23 mouse cellular contexts compared by ENCODE assay signal in the genomic region with DNA sequence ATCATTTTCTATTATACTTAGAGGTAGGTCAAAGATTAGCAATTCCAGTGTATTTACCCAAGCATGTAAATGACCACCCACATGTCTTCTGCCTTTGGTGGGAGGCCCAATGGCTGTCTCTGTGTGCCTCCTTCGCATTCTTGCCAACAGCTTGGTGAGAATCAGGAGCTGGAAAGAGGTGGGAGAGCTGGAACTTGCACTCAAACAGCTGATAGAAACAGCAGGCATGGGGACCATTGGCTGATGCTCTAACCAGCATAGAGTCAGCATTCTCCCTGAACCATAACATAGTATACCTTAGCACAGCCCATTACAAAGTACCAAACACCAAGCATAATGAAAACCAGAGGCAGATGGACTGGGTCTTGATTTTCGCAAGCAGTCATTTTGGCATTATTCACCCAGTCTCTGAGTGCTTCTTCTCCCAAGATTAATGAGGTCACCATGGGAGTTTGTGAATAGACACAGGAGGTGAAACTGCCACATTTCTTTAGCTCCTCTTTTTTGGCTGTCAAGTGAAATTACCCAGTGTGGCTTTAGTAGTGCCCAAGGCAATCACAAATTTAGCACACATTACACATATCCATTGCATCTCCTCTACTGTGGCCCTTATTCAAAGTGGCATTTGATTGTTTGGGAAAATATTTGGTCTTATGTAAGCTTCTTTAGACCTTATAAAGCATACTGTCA.
DNase-seq lines count a peak whose midpoint lies in the region; ATAC-seq lines count a peak whose summit lies in the region.
"Had no signal": no experiment of that assay in that cellular context is flagged by ENCODE, and none has a peak within 500 bp of the region (broad histone marks: within the 10 kb centered on the region; RNA-seq: fewer than 3 reads in every experiment).

No protein-coding gene starts in this region.

- H3K4me3 ChIP-seq in hindbrain, embryonic 16.5 days (ENCODE audit: low read length) = no peak overlapping the region
- no peak overlapping the region for H3K4me3 ChIP-seq in hindbrain, embryonic 13.5 days
- H3K4me3 ChIP-seq in neural tube, embryonic 12.5 days = no peak overlapping the region
- no peak overlapping the region for H3K4me3 ChIP-seq in neural tube, embryonic 15.5 days (replicated peaks)
- no peak overlapping the region for H3K4me3 ChIP-seq in heart, embryonic 10.5 days
- H3K4me3 ChIP-seq: embryonic facial prominence, embryonic 15.5 days; limb, embryonic 15.5 days; liver, embryonic 15.5 days; neural tube, embryonic 13.5 days had no signal

- no peaks in the 10 kb centered on the region for H3K36me3 ChIP-seq in hindbrain, embryonic 16.5 days (ENCODE audit: control insufficient read depth, insufficient read depth, low read length)
- no peaks in the 10 kb centered on the region for H3K36me3 ChIP-seq in hindbrain, embryonic 13.5 days
- H3K36me3 ChIP-seq in neural tube, embryonic 12.5 days = no peaks in the 10 kb centered on the region
- no peaks in the 10 kb centered on the region for H3K36me3 ChIP-seq in neural tube, embryonic 15.5 days
- no peaks in the 10 kb centered on the region for H3K36me3 ChIP-seq in heart, embryonic 10.5 days
- H3K36me3 ChIP-seq: embryonic facial prominence, embryonic 15.5 days; limb, embryonic 15.5 days; liver, embryonic 15.5 days; neural tube, embryonic 13.5 days had no signal

- H3K9me3 ChIP-seq in hindbrain, embryonic 16.5 days (ENCODE audit: control insufficient read depth, low read length) = no peaks in the 10 kb centered on the region
- no peaks in the 10 kb centered on the region for H3K9me3 ChIP-seq in hindbrain, embryonic 13.5 days
- H3K9me3 ChIP-seq in neural tube, embryonic 12.5 days = no peaks in the 10 kb centered on the region
- no peaks in the 10 kb centered on the region for H3K9me3 ChIP-seq in neural tube, embryonic 15.5 days (replicated peaks)
- H3K9me3 ChIP-seq in heart, embryonic 10.5 days = no peaks in the 10 kb centered on the region
- H3K9me3 ChIP-seq: embryonic facial prominence, embryonic 15.5 days; limb, embryonic 15.5 days; liver, embryonic 15.5 days; neural tube, embryonic 13.5 days had no signal

- DNase-seq in cerebellum, adult 18-20 months = no peak
- DNase-seq in retina, postnatal 1 day = peak; percentile 65
- DNase-seq in heart, embryonic 10.5 days (ENCODE audit: low spot score) = no peak
- DNase-seq: adrenal gland, postnatal 10 days; gastrocnemius, postnatal 10 days; heart, adult 18-20 months; heart, postnatal 36 days; kidney, adult 18-20 months; layer of hippocampus, postnatal 36 days; right cerebral cortex, postnatal 25 days; thymus, adult 18-20 months had no signal

- H3K4me2 ChIP-seq in hindbrain, embryonic 16.5 days (ENCODE audit: low read length) = no peak overlapping the region
- H3K4me2 ChIP-seq in hindbrain, embryonic 13.5 days = no peak overlapping the region
- no peak overlapping the region for H3K4me2 ChIP-seq in neural tube, embryonic 12.5 days (replicated peaks)
- no peak overlapping the region for H3K4me2 ChIP-seq in neural tube, embryonic 15.5 days
- H3K4me2 ChIP-seq: embryonic facial prominence, embryonic 15.5 days; limb, embryonic 15.5 days; liver, embryonic 15.5 days; neural tube, embryonic 13.5 days had no signal

- H3K9ac ChIP-seq in hindbrain, embryonic 16.5 days (ENCODE audit: low read depth, low read length) = no peak overlapping the region
- no peak overlapping the region for H3K9ac ChIP-seq in hindbrain, embryonic 13.5 days
- H3K9ac ChIP-seq in neural tube, embryonic 12.5 days = no peak overlapping the region
- no peak overlapping the region for H3K9ac ChIP-seq in neural tube, embryonic 15.5 days (replicated peaks)
- H3K9ac ChIP-seq: embryonic facial prominence, embryonic 15.5 days; limb, embryonic 15.5 days; liver, embryonic 15.5 days; neural tube, embryonic 13.5 days had no signal

- H3K4me1 ChIP-seq in hindbrain, embryonic 16.5 days (ENCODE audit: control insufficient read depth, insufficient read depth, low read depth, low read length) = no peaks in the 10 kb centered on the region
- H3K4me1 ChIP-seq in hindbrain, embryonic 13.5 days (replicated peaks) = no peaks in the 10 kb centered on the region
- H3K4me1 ChIP-seq in neural tube, embryonic 12.5 days = no peaks in the 10 kb centered on the region
- H3K4me1 ChIP-seq in neural tube, embryonic 15.5 days = no peaks in the 10 kb centered on the region
- H3K4me1 ChIP-seq in heart, embryonic 10.5 days = no peaks in the 10 kb centered on the region
- H3K4me1 ChIP-seq: embryonic facial prominence, embryonic 15.5 days; limb, embryonic 15.5 days; liver, embryonic 15.5 days; neural tube, embryonic 13.5 days had no signal

- no peak overlapping the region for H3K27ac ChIP-seq in hindbrain, embryonic 16.5 days (ENCODE audit: low read depth, low read length)
- H3K27ac ChIP-seq in hindbrain, embryonic 13.5 days = no peak overlapping the region
- H3K27ac ChIP-seq in neural tube, embryonic 12.5 days = no peak overlapping the region
- no peak overlapping the region for H3K27ac ChIP-seq in neural tube, embryonic 15.5 days (replicated peaks)
- H3K27ac ChIP-seq in heart, embryonic 10.5 days = no peak overlapping the region
- H3K27ac ChIP-seq: embryonic facial prominence, embryonic 15.5 days; kidney, postnatal 0 days; limb, embryonic 15.5 days; liver, embryonic 15.5 days; neural tube, embryonic 13.5 days had no signal

- ATAC-seq in cerebellum, adult (ENCODE audit: insufficient number of reproducible peaks, low FRiP score, low TSS enrichment) = peak; percentile 58; the same call in 1 of the 2 replicates
- peak; percentile 50; the same call in 1 of the 2 replicates for ATAC-seq in hindbrain, embryonic 16.5 days
- no peak for ATAC-seq in hindbrain, embryonic 13.5 days (ENCODE audit: low FRiP score)
- ATAC-seq in neural tube, embryonic 12.5 days (ENCODE audit: low FRiP score, low read depth) = peak; percentile 37; the same call in 1 of the 2 replicates
- ATAC-seq in neural tube, embryonic 15.5 days (ENCODE audit: low FRiP score) = no peak
- ATAC-seq: lung, postnatal 0 days; Patski had no signal

- 67% methylated on average over 2 of the region's 2 CpGs for WGBS in hindbrain, embryonic 16.5 days
- 57% methylated on average over 2 of the region's 2 CpGs for WGBS in hindbrain, embryonic 13.5 days
- 48% methylated on average over 2 of the region's 2 CpGs for WGBS in neural tube, embryonic 12.5 days
- 55% methylated on average over 2 of the region's 2 CpGs for WGBS in neural tube, embryonic 15.5 days
- whole genome bisulfite sequencing in heart, embryonic 10.5 days = 80% methylated on average over 2 of the region's 2 CpGs

- H3K27me3 ChIP-seq in hindbrain, embryonic 16.5 days (replicated peaks; ENCODE audit: control insufficient read depth, insufficient read depth, low read length) = no peaks in the 10 kb centered on the region
- H3K27me3 ChIP-seq in hindbrain, embryonic 13.5 days = no peaks in the 10 kb centered on the region
- H3K27me3 ChIP-seq in neural tube, embryonic 12.5 days (replicated peaks) = no peaks in the 10 kb centered on the region
- no peaks in the 10 kb centered on the region for H3K27me3 ChIP-seq in neural tube, embryonic 15.5 days (replicated peaks)
- H3K27me3 ChIP-seq in heart, embryonic 10.5 days (ENCODE audit: insufficient read depth, poor library complexity, severe bottlenecking) = no peaks in the 10 kb centered on the region
- H3K27me3 ChIP-seq: embryonic facial prominence, embryonic 15.5 days; limb, embryonic 15.5 days; liver, embryonic 15.5 days; neural tube, embryonic 13.5 days had no signal

Comparison
In these comparisons a context has a peak if more than half of its experiments do, and no peak if none do; other contexts are left out.
1. ATAC-seq: peak in cerebellum, adult (single experiment), hindbrain, embryonic 16.5 days (single experiment) and neural tube, embryonic 12.5 days (single experiment); none in hindbrain, embryonic 13.5 days (single experiment) and neural tube, embryonic 15.5 days (single experiment).